Mouse (Mus musculus) hindbrain, embryonic 12.5 days (tissue): ENCODE results near the gene Gm12166. TPM values are rescaled to one million over a fixed set of nuclear protein-coding genes. Genes with fewer than 3 reads are reported as not detected.

ENCODE experiments used
- ATAC-seq: fragments of 200-750 bp; cut with Nextera tagmentation; 2 replicates; pipeline ENCODE4 v1.8.0; 2017; ENCODE audit warnings: moderate TSS enrichment; ENCODE audit not compliant: low FRiP score
- H3K27ac ChIP-seq: fragments of 300-500 bp; sonication (generic); 2 replicates; pipeline ENCODE4 v1.5.1; 2016; ENCODE audit warnings: mild to moderate bottlenecking
- H3K27me3 ChIP-seq: fragments of 300-500 bp; sonication (generic); 2 replicates; pipeline ENCODE4 v1.6.1; 2016; ENCODE audit warnings: mild to moderate bottlenecking
- H3K36me3 ChIP-seq: fragments of 300-500 bp; sonication (generic); 2 replicates; pipeline ENCODE4 v1.6.1; 2016; ENCODE audit warnings: mild to moderate bottlenecking
- H3K4me1 ChIP-seq: fragments of 300-500 bp; sonication (generic); 2 replicates; pipeline ENCODE4 v1.6.1; 2016
- H3K4me2 ChIP-seq: fragments of 300-500 bp; sonication (generic); replicated peaks from 2 replicates; pipeline ENCODE4 v1.6.1; 2016; ENCODE audit warnings: mild to moderate bottlenecking
- H3K4me3 ChIP-seq: fragments of 300-500 bp; sonication (generic); 2 replicates; pipeline ENCODE4 v1.5.1; 2016; ENCODE audit warnings: mild to moderate bottlenecking
- H3K9ac ChIP-seq: fragments of 300-500 bp; sonication (generic); 2 replicates; pipeline ENCODE4 v1.6.1; 2016; ENCODE audit warnings: mild to moderate bottlenecking, moderate library complexity
- H3K9me3 ChIP-seq: fragments of 300-500 bp; sonication (generic); replicated peaks from 2 replicates; pipeline ENCODE4 v1.6.1; 2016; ENCODE audit warnings: mild to moderate bottlenecking
- WGBS: fragments of 180-500 bp; shearing (Covaris S2); methylation state at CpG from one replicate; pipeline ENCODE4 v1.1.7; 2016; 5-methylcytosine and 5-hydroxymethylcytosine counted together
- polyA plus RNA-seq: library from polyadenylated mRNA; unstranded; fragments of >200 nt; fragmentation: Nextera tagmentation; extraction: Ambion mirVana; gene quantifications from 2 replicates; pipeline ENCODE4 v1.2.1, GENCODE M21; 2016

Gene Gm12166
- polyA plus RNA-seq, 1 experiment from 2014 or later = 2.7 TPM

DNA sequence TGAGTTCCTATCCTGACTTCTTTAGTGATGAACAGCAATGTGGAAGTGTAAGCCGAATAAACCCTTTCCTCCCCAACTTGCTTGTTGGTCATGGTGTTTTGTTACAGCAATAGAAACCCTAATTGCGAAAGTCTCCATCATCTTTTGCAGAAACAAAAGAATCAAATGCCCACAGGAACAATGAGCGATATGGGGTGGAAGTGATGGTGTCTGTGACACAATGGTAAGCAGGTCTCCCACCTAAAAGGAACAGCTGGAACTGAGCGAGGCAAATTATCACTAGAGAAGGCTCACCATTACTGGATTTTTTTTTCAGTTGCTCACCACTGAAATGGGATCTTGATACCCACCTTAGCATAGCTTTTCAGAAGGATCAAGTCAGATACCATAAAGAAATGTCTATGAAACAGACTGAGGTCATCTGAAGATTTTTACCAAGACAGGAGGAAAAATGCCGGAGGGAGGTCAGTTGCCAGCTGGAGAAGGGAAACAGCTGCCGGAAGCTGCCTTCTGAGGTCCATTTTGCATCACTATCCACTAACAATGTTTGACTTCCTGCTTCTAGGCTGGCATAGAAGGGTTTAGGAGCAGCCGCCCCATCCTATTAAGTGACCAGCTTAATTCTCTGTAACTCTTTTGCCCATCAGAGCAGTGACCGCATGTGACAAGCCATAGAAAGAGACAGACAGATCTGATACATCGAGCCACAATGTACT lies 11.1 kb downstream of the Gm12166 start:
- no peak overlapping the region for H3K9ac ChIP-seq
- H3K4me1 ChIP-seq = 0 out of 2 replicates have a peak, but pooled peaks cover 3% of the 10 kb centered on the region
- H3K36me3 ChIP-seq = no peaks in the 10 kb centered on the region
- WGBS = 82% methylated on average over 9 of the region's 9 CpGs
- H3K4me3 ChIP-seq = no peak overlapping the region
- no peak overlapping the region for H3K4me2 ChIP-seq
- ATAC-seq = no peak
- no peaks in the 10 kb centered on the region for H3K9me3 ChIP-seq
- peak overlapping the region; percentile 12; the same call in 1 of the 2 replicates for H3K27ac ChIP-seq
- H3K27me3 ChIP-seq = no peaks in the 10 kb centered on the region

- no peak overlapping the region for H3K27ac ChIP-seq
- no peaks in the 10 kb centered on the region for H3K36me3 ChIP-seq
- no peak overlapping the region for H3K9ac ChIP-seq
- no peak for ATAC-seq
- no peaks in the 10 kb centered on the region for H3K9me3 ChIP-seq
- no peaks in the 10 kb centered on the region for H3K27me3 ChIP-seq
- H3K4me3 ChIP-seq = no peak overlapping the region
- H3K4me2 ChIP-seq = no peak overlapping the region
- 71% methylated on average over 11 of the region's 11 CpGs for WGBS
- 0 out of 2 replicates have a peak, but pooled peaks cover 3% of the 10 kb centered on the region for H3K4me1 ChIP-seq
These were observed 12.8 kb downstream of the Gm12166 start for GRCm38 (mm10) chr11:46039335-46039734.

DNA sequence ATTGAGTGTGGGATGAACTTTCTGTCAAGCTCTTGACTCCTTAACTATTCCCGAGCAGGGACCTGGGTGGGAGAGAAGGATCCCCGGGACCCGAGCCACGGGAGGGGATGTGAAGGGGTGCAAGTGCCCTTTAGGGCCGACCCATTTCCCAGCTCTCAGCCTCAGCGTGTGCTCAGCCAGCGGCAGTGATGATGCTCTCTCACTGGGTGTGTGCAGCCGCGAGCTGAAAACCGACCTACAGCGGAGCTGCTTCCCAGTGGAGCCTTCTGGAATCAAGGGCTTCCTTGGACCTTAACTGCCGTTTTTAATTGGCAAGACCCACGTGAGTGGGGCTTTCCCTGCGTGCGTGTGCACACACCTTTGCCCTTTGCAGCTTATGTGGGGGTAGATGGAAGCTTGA lies 13.2 kb downstream of the Gm12166 start:
- Histone ChIP-seq H3K36me3 (no peaks in the 10 kb centered on the region), H3K27me3 (no peaks in the 10 kb centered on the region), H3K4me1 (0 out of 2 replicates have a peak, but pooled peaks cover 3% of the 10 kb centered on the region), H3K9me3 (no peaks in the 10 kb centered on the region), H3K4me2 (no peak overlapping the region), H3K27ac (no peak overlapping the region), H3K4me3 (no peak overlapping the region), H3K9ac (no peak overlapping the region)
- 79% methylated on average over 15 of the region's 15 CpGs for WGBS
- ATAC-seq = no peak

GRCm38 (mm10) chr11:46036374-46036773 lies 15.7 kb downstream of the Gm12166 start:
- Histone ChIP-seq H3K27ac (no peak overlapping the region), H3K4me1 (0 out of 2 replicates have a peak, but pooled peaks cover 3% of the 10 kb centered on the region), H3K4me3 (no peak overlapping the region), H3K27me3 (no peaks in the 10 kb centered on the region), H3K4me2 (no peak overlapping the region), H3K36me3 (no peaks in the 10 kb centered on the region), H3K9ac (no peak overlapping the region), H3K9me3 (no peaks in the 10 kb centered on the region)
- 95% methylated on average over 10 of the region's 10 CpGs for WGBS
- no peak for ATAC-seq

DNA sequence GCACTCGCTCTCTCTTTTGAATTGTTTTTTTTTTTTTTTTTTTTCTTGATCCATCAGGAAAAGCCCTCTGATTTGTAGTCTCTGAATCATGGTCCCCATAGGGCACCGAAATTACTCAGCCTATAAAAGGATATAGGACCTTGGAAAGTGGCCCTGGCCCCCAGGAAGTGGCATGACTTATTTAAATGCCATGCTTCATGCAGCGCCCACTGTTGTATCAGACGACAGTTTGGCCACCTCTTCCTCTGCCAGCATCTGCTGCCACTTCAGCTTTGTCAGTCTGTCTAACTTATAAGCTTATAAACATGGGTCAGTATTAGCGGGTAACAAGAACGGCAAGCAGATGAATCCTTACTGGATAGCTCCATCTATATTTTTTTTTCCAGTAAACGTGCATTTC lies 19.2 kb downstream of the Gm12166 start:
- H3K27me3 ChIP-seq = no peaks in the 10 kb centered on the region
- H3K36me3 ChIP-seq = no peaks in the 10 kb centered on the region
- no peak overlapping the region for H3K27ac ChIP-seq
- no peaks in the 10 kb centered on the region for H3K4me1 ChIP-seq
- WGBS = 89% methylated on average over 7 of the region's 7 CpGs
- ATAC-seq = no peak
- no peak overlapping the region for H3K4me3 ChIP-seq
- no peaks in the 10 kb centered on the region for H3K9me3 ChIP-seq
- H3K4me2 ChIP-seq = no peak overlapping the region
- no peak overlapping the region for H3K9ac ChIP-seq

- Histone ChIP-seq H3K4me1 (no peaks in the 10 kb centered on the region), H3K4me3 (no peak overlapping the region), H3K9me3 (no peaks in the 10 kb centered on the region), H3K4me2 (no peak overlapping the region), H3K36me3 (no peaks in the 10 kb centered on the region), H3K27ac (no peak overlapping the region), H3K27me3 (no peaks in the 10 kb centered on the region), H3K9ac (no peak overlapping the region)
- WGBS = 65% methylated on average over 3 of the region's 3 CpGs
- no peak for ATAC-seq
These were observed 20.7 kb downstream of the Gm12166 start for GRCm38 (mm10) chr11:46031470-46031869.

GRCm38 (mm10) chr11:46030026-46030425 lies 22.1 kb downstream of the Gm12166 start:
- no peak overlapping the region for H3K4me2 ChIP-seq
- H3K27me3 ChIP-seq = no peaks in the 10 kb centered on the region
- H3K9ac ChIP-seq = no peak overlapping the region
- no peak overlapping the region for H3K27ac ChIP-seq
- WGBS = 65% methylated on average over 2 of the region's 2 CpGs
- no peak overlapping the region for H3K4me3 ChIP-seq
- no peaks in the 10 kb centered on the region for H3K36me3 ChIP-seq
- no peaks in the 10 kb centered on the region; the same call in 1 of the 2 replicates for H3K4me1 ChIP-seq
- ATAC-seq = no peak
- H3K9me3 ChIP-seq = no peaks in the 10 kb centered on the region

- WGBS = 80% methylated on average over 2 of the region's 2 CpGs
- Histone ChIP-seq H3K36me3 (no peaks in the 10 kb centered on the region), H3K27me3 (no peaks in the 10 kb centered on the region), H3K27ac (no peak overlapping the region), H3K4me2 (no peak overlapping the region), H3K4me1 (no peaks in the 10 kb centered on the region; the same call in 1 of the 2 replicates), H3K4me3 (no peak overlapping the region), H3K9me3 (no peaks in the 10 kb centered on the region), H3K9ac (no peak overlapping the region)
- ATAC-seq = no peak
These were observed 22.6 kb downstream of the Gm12166 start for GRCm38 (mm10) chr11:46029485-46029884.

GRCm38 (mm10) chr11:46027952-46028814 lies 23.9 kb downstream of the Gm12166 start:
- H3K27me3 ChIP-seq = no peaks in the 10 kb centered on the region
- no peaks in the 10 kb centered on the region for H3K9me3 ChIP-seq
- no peak overlapping the region for H3K27ac ChIP-seq
- no peak overlapping the region for H3K9ac ChIP-seq
- no peaks in the 10 kb centered on the region for H3K36me3 ChIP-seq
- WGBS = 82% methylated on average over 6 of the region's 6 CpGs
- H3K4me1 ChIP-seq = no peaks in the 10 kb centered on the region; the same call in 1 of the 2 replicates
- H3K4me2 ChIP-seq = no peak overlapping the region
- no peak for ATAC-seq
- no peak overlapping the region for H3K4me3 ChIP-seq

GRCm38 (mm10) chr11:46025962-46026392 lies 26.1 kb downstream of the Gm12166 start:
- ATAC-seq = no peak
- Histone ChIP-seq H3K4me3 (no peak overlapping the region), H3K36me3 (no peaks in the 10 kb centered on the region), H3K4me2 (no peak overlapping the region), H3K9me3 (no peaks in the 10 kb centered on the region), H3K27ac (no peak overlapping the region), H3K27me3 (no peaks in the 10 kb centered on the region), H3K4me1 (no peaks in the 10 kb centered on the region; the same call in 1 of the 2 replicates), H3K9ac (no peak overlapping the region)
- WGBS = 34% methylated on average over 7 of the region's 7 CpGs

DNA sequence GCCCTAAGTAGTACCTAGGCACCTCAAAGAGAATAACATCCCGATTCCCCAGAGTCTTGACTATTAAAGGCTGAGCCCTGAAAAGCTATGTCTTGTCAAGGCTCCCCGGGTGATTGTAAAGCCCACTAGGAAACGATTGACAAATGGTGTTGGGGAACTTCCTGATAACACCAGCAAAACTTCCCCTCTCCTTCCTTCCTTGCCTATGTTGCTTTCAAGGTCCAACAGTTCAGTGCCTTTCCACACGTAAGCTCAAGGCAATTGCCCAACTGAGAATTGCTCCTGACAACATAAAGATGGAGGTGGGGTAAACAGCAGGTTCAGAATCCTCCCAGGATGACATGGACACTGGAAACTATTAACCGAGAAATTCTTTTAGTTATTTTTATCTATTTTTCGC lies 29.1 kb downstream of the Gm12166 start:
- 83% methylated on average over 6 of the region's 6 CpGs for WGBS
- no peak overlapping the region for H3K4me2 ChIP-seq
- no peak for ATAC-seq

DNA sequence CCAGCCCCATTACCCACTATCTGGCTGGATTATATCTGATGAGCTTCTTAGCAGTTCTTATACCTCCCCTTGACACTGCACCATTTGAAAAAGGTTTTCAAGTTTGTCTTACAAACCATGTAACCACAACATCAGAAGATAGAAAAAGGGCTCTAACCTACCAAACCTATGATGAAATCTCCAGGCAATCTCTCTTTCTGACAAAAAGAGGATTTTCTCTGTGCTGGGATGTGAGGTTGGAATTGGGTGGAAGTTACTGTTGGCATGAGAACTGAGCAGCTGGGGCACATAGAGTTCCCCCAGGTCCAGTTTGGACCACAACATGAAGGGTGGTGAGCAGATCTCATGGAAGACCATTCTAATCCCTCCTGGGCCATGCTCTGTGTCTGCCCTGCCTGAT lies 30.3 kb downstream of the Gm12166 start:
- no peaks in the 10 kb centered on the region for H3K36me3 ChIP-seq
- ATAC-seq = no peak
- no peak overlapping the region for H3K4me3 ChIP-seq
- no peak overlapping the region for H3K27ac ChIP-seq
- H3K27me3 ChIP-seq = no peaks in the 10 kb centered on the region
- no peak overlapping the region for H3K9ac ChIP-seq
- no peaks in the 10 kb centered on the region for H3K9me3 ChIP-seq
- no peaks in the 10 kb centered on the region; the same call in 1 of the 2 replicates for H3K4me1 ChIP-seq
- H3K4me2 ChIP-seq = no peak overlapping the region

More for the DNA sequence above, 29.1 kb downstream of the Gm12166 start:
- Histone ChIP-seq H3K9ac (no peak overlapping the region), H3K4me1 (no peaks in the 10 kb centered on the region; the same call in 1 of the 2 replicates), H3K27ac (no peak overlapping the region), H3K27me3 (no peaks in the 10 kb centered on the region), H3K36me3 (no peaks in the 10 kb centered on the region), H3K9me3 (no peaks in the 10 kb centered on the region), H3K4me3 (no peak overlapping the region)
